Mouse (Mus musculus): ENCODE data around the gene Efcab12.

Gene Efcab12

GRCm38 (mm10) chr6:115782781-115783180 is 55.4 kb downstream of the Efcab12 start:
- no peak for DNase-seq

- DNase-seq = no peak
These were observed 61.8 kb downstream of the Efcab12 start for GRCm38 (mm10) chr6:115776363-115776762.

DNA sequence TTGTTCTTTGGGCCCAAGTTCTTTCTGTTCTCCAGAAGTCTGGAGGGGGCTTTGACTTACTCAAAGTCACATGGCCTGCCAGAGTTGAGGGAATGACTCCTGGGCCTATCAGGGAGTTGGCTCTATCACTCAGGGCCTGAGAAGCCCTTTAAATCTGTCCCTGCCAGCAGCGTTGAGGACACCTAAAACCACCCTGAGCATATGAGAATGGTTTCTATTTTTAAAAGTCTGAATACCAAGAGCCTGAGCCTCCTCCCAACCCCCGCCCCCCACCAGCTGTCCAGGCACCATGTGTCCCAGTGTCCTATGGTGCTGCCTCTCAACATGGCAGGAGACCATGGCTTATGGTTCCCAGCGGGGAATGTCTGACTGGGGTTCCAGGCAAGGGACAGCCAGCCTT is 62.4 kb downstream of the Efcab12 start:
- peak; percentile 25 for DNase-seq

- peak; percentile 92 for DNase-seq
These were observed 63.7 kb downstream of the Efcab12 start, which contains the start of gene Cand2 for GRCm38 (mm10) chr6:115774501-115774921. Gene Cand2, plus strand, starts transcription at chr6:115774538.

DNA sequence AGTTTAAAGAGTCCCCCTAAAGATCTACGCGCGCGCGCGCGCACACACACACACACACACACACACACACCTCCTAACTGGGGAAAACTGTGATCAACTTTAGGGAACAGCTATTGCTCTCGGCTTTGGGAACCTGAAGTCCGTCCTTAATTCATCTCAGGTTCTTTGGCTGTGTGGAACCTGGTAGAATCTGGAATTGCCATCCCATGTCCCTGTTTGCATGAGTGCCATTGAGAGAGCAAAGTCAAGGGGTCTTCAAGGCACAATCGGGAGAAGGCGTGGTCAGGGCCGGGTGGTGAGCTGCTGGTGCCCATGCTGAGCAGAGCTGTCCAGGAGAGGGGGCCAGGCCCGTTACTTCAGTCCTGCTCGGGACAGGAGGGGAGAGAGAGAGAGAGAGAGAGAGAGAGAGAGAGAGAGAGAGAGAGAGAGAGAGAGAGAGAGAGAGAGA is 64.2 kb downstream of the Efcab12 start:
- peak; percentile 88 for DNase-seq

- no peak for DNase-seq
These were observed 65.6 kb downstream of the Efcab12 start for GRCm38 (mm10) chr6:115772604-115773003.

- no peak for DNase-seq
These were observed 66.0 kb downstream of the Efcab12 start for GRCm38 (mm10) chr6:115772201-115772600.

GRCm38 (mm10) chr6:115770852-115771251 is 67.4 kb downstream of the Efcab12 start:
- DNase-seq = no peak

GRCm38 (mm10) chr6:115770059-115770670 is 68.0 kb downstream of the Efcab12 start:
- DNase-seq = no peak

- DNase-seq = no peak
These were observed 70.0 kb downstream of the Efcab12 start for GRCm38 (mm10) chr6:115768207-115768606.

DNA sequence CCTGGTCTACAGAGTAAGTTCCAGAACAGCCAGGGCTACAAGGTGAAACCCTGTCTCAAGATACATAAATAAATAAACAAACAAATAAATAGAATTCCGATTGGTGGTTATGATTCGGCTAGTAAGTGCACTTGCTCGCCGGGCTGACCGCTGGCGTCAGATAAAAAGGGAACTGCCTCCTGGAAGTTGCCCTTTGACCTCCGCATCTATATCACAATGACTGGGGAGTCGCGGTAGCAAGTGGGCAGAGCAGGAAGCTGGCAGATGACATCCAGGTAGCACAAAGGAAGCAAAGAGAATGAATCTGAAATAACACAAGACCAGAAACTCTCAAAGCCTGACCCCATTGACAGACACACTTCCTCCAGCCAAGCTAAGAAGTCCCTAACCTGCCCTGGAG is 70.9 kb downstream of the Efcab12 start:
- DNase-seq = peak; percentile 33

DNA sequence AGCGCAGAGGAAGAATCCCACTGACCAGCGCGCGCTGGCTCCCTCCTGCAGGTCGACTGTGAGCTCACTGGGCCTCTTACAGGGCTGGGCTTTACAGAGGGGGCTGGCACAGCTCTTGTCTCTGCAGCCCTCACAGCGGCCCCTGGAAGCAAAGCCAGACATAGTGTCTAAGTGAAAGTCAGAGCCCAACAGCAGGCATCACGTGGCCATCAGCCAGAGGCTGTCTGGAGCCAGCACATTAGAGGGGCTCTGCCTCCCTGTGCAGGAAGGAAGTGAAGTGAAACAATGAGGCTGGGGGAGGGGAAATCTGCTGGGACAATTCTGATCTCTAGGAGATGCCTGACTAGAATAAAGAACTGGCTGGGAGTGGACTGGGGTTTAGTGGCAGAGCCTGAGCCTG is 74.0 kb downstream of the Efcab12 start:
- DNase-seq = peak; percentile 90

GRCm38 (mm10) chr6:115761995-115762756 is 76.0 kb downstream of the Efcab12 start, which contains the start of gene Tmem40:
Gene Tmem40, minus strand, starts transcription at chr6:115762410.
- peak; percentile 77 for DNase-seq

DNA sequence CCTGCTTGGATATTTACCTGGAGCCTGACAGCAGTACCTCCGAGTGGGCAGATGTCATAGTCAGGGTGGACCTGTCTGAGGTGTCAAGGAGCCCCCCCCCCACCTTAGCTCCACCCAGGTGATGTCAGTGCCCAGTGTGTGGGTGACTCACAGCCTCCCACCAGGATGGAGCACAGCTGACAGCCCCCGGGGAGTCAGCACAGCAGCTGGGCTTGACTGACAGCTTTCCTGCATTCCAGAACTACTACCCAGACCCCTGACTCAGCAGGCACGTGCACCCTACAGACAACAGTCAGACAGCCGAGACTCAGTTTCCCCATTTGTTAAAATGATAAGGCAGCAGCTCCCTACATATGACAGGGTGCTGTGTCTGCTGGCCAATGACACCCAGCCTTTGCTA is 77.2 kb downstream of the Efcab12 start:
- DNase-seq = no peak

Data from embryo, embryonic 11 days (tissue).